ENCODE assay signal across 21 mouse cellular contexts in genomic region chr12:77270694-77271093, GRCm38 (mm10). TPM values are rescaled to one million over a fixed set of nuclear protein-coding genes. Genes with fewer than 3 reads are reported as not detected.
DNase-seq lines count a peak whose midpoint lies in the region; ATAC-seq lines count a peak whose summit lies in the region.
"Had no signal": no experiment of that assay in that cellular context is flagged by ENCODE, and none has a peak within 500 bp of the region (broad histone marks: within the 10 kb centered on the region; RNA-seq: fewer than 3 reads in every experiment).

No protein-coding gene starts in this region.

- ATAC-seq in hematopoietic stem cell, adult 5-6 weeks (replicated peaks in 1 of 2; ENCODE audit: insufficient read depth in 1 of 2, low FRiP score in 2 of 2, low TSS enrichment in 1 of 2, low read depth in 1 of 2, poor library complexity in 2 of 2, severe bottlenecking in 2 of 2) = peak; percentile 81 to 92
- peak; percentile 56; the same call in 1 of the 2 replicates for ATAC-seq in neutrophil, adult 5-6 weeks (ENCODE audit: extremely low read depth, insufficient number of reproducible peaks, low FRiP score, poor library complexity, severe bottlenecking)
- ATAC-seq: forebrain, embryonic 14.5 days; hindbrain, postnatal 0 days had no signal

- no peaks in the 10 kb centered on the region for H3K9me3 ChIP-seq in embryonic facial prominence, embryonic 10.5 days
- H3K9me3 ChIP-seq: heart, embryonic 13.5 days; hindbrain, embryonic 13.5 days had no signal

- no peaks in the 10 kb centered on the region for H3K36me3 ChIP-seq in embryonic facial prominence, embryonic 10.5 days (replicated peaks)
- H3K36me3 ChIP-seq: heart, embryonic 13.5 days; hindbrain, embryonic 13.5 days had no signal

- H3K27ac ChIP-seq in embryonic facial prominence, embryonic 10.5 days (replicated peaks) = no peak overlapping the region
- H3K27ac ChIP-seq: gastrocnemius, adult 2 months; heart, embryonic 13.5 days; hindbrain, embryonic 13.5 days; hindbrain, postnatal 0 days had no signal

- H3K4me3 ChIP-seq in embryonic facial prominence, embryonic 10.5 days = no peak overlapping the region
- H3K4me3 ChIP-seq: gastrocnemius, adult 2 months; heart, embryonic 13.5 days; hindbrain, embryonic 13.5 days had no signal

- no peaks in the 10 kb centered on the region for H3K27me3 ChIP-seq in embryonic facial prominence, embryonic 10.5 days (replicated peaks; ENCODE audit: low read depth, poor library complexity, severe bottlenecking)
- H3K27me3 ChIP-seq: heart, embryonic 13.5 days; hindbrain, embryonic 13.5 days had no signal

- DNase-seq in A20 (ENCODE audit: low read depth, low spot score) (peak; percentile 31), MEL-GATA-1-ER (ENCODE audit: extremely low read depth, low read depth) (peak; percentile 69)
- DNase-seq in embryonic facial prominence, embryonic 10.5 days (ENCODE audit: low spot score) = no peak
- no peak for DNase-seq in ovary, postnatal 14 days (ENCODE audit: low spot score)
- no peak for DNase-seq in adrenal gland, postnatal 14 days
- DNase-seq: adrenal gland, adult 2 months; adrenal gland, postnatal 36 days; cerebellum, adult 11 months; cerebellum, adult 9-10 months; cerebellum, postnatal 25 days; gastrocnemius, adult 2 months; gastrocnemius, postnatal 25 days; heart, adult 11 months; heart, postnatal 4 days; kidney, adult 11 months had no signal

- no peaks in the 10 kb centered on the region for H3K4me1 ChIP-seq in embryonic facial prominence, embryonic 10.5 days
- H3K4me1 ChIP-seq: heart, embryonic 13.5 days; hindbrain, embryonic 13.5 days had no signal

- WGBS in embryonic facial prominence, embryonic 10.5 days = 91% methylated on average over 3 of the region's 3 CpGs

RNA-seq across cellular contexts. Expression of gene Fut8, which starts 32.8 kb away (rescaled TPM):
- total RNA-seq in hematopoietic stem cell, adult 5-6 weeks (2017) = 165 and 176 TPM in 2 replicates
- 12.8 and 15.6 TPM in 2 replicates for total RNA-seq in neutrophil, adult 5-6 weeks (2017)
- 24.6 and 26.0 TPM in 2 replicates for polyA plus RNA-seq in embryonic facial prominence, embryonic 10.5 days (2016; fragmentation: Nextera tagmentation; extraction: Ambion mirVana)
- total RNA-seq in adrenal gland, postnatal 14 days (2021) = 41.2 and 46.0 TPM in 2 replicates

Comparison
In these comparisons a context has a peak if more than half of its experiments do, and no peak if none do; other contexts are left out.
1. DNase-seq: peak in A20 (single experiment) and MEL-GATA-1-ER (single experiment); none in embryonic facial prominence, embryonic 10.5 days (single experiment), ovary, postnatal 14 days (single experiment) and adrenal gland, postnatal 14 days (single experiment).